Mouse (Mus musculus): ENCODE measurements around the gene Gm20605.

- no peak for TF ChIP-seq CTCF (IDR thresholded peaks at IDR 0.05; ENCODE audit: low read depth)
- no peak for TF ChIP-seq EP300 (IDR thresholded peaks at IDR 0.05; ENCODE audit: low read depth)
These were observed 1.1 kb downstream of the Gm20605 start for GRCm38 (mm10) chr5:137629906-137630545.
